Mouse (Mus musculus) heart, adult 11 months (tissue): ENCODE results near the gene Rffl.
A peak's percentile ranks its signal among the peaks of the same experiment; 100 is the strongest.

Source experiments
- DNase-seq: peaks from one replicate; pipeline ENCODE4 v3.0.0; 2022

Rffl gene

GRCm38 (mm10) chr11:82763261-82763660 lies 107.7 kb downstream of the Rffl start:
- peak; percentile 74 for DNase-seq

GRCm38 (mm10) chr11:82762286-82762829 lies 108.7 kb downstream of the Rffl start:
- DNase-seq = peak; percentile 34

DNA sequence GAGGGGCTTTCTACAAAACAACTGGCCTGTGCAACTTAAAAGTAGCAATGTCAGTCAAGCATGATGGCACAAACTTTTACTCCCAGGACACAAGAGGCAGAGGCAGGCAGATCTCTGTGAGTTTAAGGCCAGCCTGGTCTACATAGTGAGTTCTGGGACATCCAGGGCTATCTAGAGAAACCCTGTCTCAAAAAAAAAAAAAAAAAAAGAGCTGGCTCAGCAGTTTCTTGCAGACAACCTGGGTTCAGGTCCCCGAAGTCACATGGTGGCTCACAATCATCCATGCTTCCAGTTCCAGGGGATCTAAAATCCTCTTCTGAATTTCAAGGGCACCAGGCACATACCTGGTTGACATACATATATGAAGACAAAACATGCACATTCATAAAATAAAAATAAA lies 115.1 kb downstream of the Rffl start:
- peak; percentile 17 for DNase-seq
